Mouse (Mus musculus) liver, embryonic 11.5 days (tissue): ENCODE measurements around the gene Agrn. TPM values are rescaled to one million over a fixed set of nuclear protein-coding genes. Genes with fewer than 3 reads are reported as not detected.

Experiments
- ATAC-seq: fragments of 200-750 bp; cut with Nextera tagmentation; replicated peaks from 2 replicates; pipeline ENCODE4 v1.8.0; 2017; ENCODE audit warnings: moderate number of reproducible peaks, mild to moderate bottlenecking, moderate TSS enrichment, moderate library complexity; ENCODE audit not compliant: low FRiP score
- DNase-seq: peaks from one replicate; pipeline ENCODE4 v3.0.0-alpha.2; 2017; ENCODE audit warnings: low spot score
- H3K27ac ChIP-seq: fragments of 300-500 bp; sonication (generic); 2 replicates; pipeline ENCODE4 v1.5.1; 2014; ENCODE audit warnings: mild to moderate bottlenecking, low read depth, low read length, control low read depth
- H3K27me3 ChIP-seq: fragments of 300-500 bp; sonication (generic); replicated peaks from 2 replicates; pipeline ENCODE4 v1.6.1; 2014; ENCODE audit warnings: low read length, mixed read lengths; ENCODE audit not compliant: control insufficient read depth, insufficient read depth
- H3K36me3 ChIP-seq: fragments of 300-500 bp; sonication (generic); 2 replicates; pipeline ENCODE4 v1.6.1; 2014; ENCODE audit warnings: mild to moderate bottlenecking, low read length, moderate library complexity, mixed read lengths; ENCODE audit not compliant: control insufficient read depth, insufficient read depth
- H3K4me1 ChIP-seq: fragments of 300-500 bp; sonication (generic); replicated peaks from 2 replicates; pipeline ENCODE4 v1.6.1; 2014; ENCODE audit warnings: low read length, mixed read lengths; ENCODE audit not compliant: control insufficient read depth, insufficient read depth
- H3K4me2 ChIP-seq: fragments of 300-500 bp; sonication (generic); 2 replicates; pipeline ENCODE4 v1.6.1; 2014; ENCODE audit warnings: mild to moderate bottlenecking, control low read depth, moderate library complexity
- H3K4me3 ChIP-seq: fragments of 300-500 bp; sonication (generic); 2 replicates; pipeline ENCODE4 v1.5.1; 2014; ENCODE audit warnings: low read depth, low read length, control low read depth
- H3K9ac ChIP-seq: fragments of 300-500 bp; sonication (generic); 2 replicates; pipeline ENCODE4 v1.6.1; 2014; ENCODE audit warnings: low read depth, low read length, control low read depth
- H3K9me3 ChIP-seq: fragments of 300-500 bp; sonication (generic); 2 replicates; pipeline ENCODE4 v1.6.1; 2016; ENCODE audit warnings: low read length, inconsistent platforms, mixed read lengths; ENCODE audit not compliant: control insufficient read depth
- WGBS: fragments of 180-500 bp; shearing (Covaris S2); extraction: QIAGEN DNeasy Blood & Tissue Kit; methylation state at CpG from one replicate; pipeline ENCODE4 v1.1.7; 2014; 5-methylcytosine and 5-hydroxymethylcytosine counted together
- polyA plus RNA-seq: library from polyadenylated mRNA; unstranded; fragments of >200 nt; fragmentation: Nextera tagmentation; extraction: Ambion mirVana; gene quantifications from 2 replicates; pipeline ENCODE4 v1.2.1, GENCODE M21; 2014

The Agrn gene
- polyA plus RNA-seq, 1 experiment from 2014 or later: 35.5 TPM

- ATAC-seq: peak; percentile 8; the same call in 1 of the 2 replicates
- Histone ChIP-seq H3K27me3 (peaks cover 2% of the 10 kb centered on the region; the same call in 1 of the 2 replicates), H3K36me3 (peaks cover 22% of the 10 kb centered on the region), H3K4me2 (peak overlapping the region; percentile 29), H3K4me1 (peaks cover 12% of the 10 kb centered on the region), H3K9ac (peak overlapping the region; percentile 30; the same call in 1 of the 2 replicates), H3K27ac (no peak overlapping the region), H3K9me3 (no peaks in the 10 kb centered on the region), H3K4me3 (peak overlapping the region; percentile 10; the same call in 1 of the 2 replicates)
- DNase-seq: no peak
- 43% methylated on average over 18 of the region's 18 CpGs for WGBS
Observed at GRCm38 (mm10) chr4:156227752-156228392, 30.6 kb upstream of the Agrn start.

GRCm38 (mm10) chr4:156224276-156224675 lies 27.0 kb upstream of the Agrn start:
- Histone ChIP-seq H3K9ac (no peak overlapping the region), H3K9me3 (no peaks in the 10 kb centered on the region), H3K27me3 (peaks cover 2% of the 10 kb centered on the region; the same call in 1 of the 2 replicates), H3K4me3 (no peak overlapping the region), H3K4me1 (peaks cover 9% of the 10 kb centered on the region), H3K36me3 (no peaks in the 10 kb centered on the region; the same call in 1 of the 2 replicates), H3K4me2 (no peak overlapping the region), H3K27ac (no peak overlapping the region)
- ATAC-seq: no peak
- WGBS: 84% methylated on average over 2 of the region's 2 CpGs
- no peak for DNase-seq

GRCm38 (mm10) chr4:156219936-156220335 lies 22.6 kb upstream of the Agrn start:
- no peak overlapping the region for H3K4me2 ChIP-seq
- no peak overlapping the region for H3K27ac ChIP-seq
- no peaks in the 10 kb centered on the region for H3K9me3 ChIP-seq
- DNase-seq (no peak), ATAC-seq (no peak)
- WGBS: 85% methylated on average over 11 of the region's 11 CpGs
- no peak overlapping the region for H3K9ac ChIP-seq
- H3K27me3 ChIP-seq: peaks cover 2% of the 10 kb centered on the region; the same call in 1 of the 2 replicates
- no peaks in the 10 kb centered on the region for H3K36me3 ChIP-seq
- H3K4me1 ChIP-seq: no peaks in the 10 kb centered on the region
- no peak overlapping the region for H3K4me3 ChIP-seq

DNA sequence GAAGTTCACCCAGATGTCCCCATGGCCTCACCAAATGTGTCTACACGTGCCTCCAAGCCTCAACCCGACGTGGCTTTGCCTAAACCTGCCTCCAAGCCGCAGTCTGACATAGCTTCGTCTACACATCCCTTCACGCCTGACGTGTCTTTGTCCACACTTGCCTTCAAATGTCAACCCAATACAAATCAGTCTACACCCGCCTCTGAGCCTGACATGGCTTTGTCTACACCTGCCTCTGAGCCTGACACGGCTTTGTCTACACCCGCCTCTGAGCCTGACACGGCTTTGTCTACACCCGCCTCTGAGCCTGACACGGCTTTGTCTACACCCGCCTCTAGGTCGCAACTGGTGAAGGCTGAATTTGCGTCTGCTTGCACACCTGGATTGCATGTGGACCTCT lies 20.6 kb upstream of the Agrn start:
- Histone ChIP-seq H3K4me1 (no peaks in the 10 kb centered on the region), H3K9me3 (no peaks in the 10 kb centered on the region), H3K27ac (no peak overlapping the region), H3K36me3 (no peaks in the 10 kb centered on the region), H3K4me3 (no peak overlapping the region), H3K4me2 (no peak overlapping the region), H3K9ac (no peak overlapping the region), H3K27me3 (no peaks in the 10 kb centered on the region; the same call in 1 of the 2 replicates)
- WGBS: 81% methylated on average over 16 of the region's 16 CpGs
- ATAC-seq (no peak), DNase-seq (no peak)

GRCm38 (mm10) chr4:156217022-156217669 lies 19.9 kb upstream of the Agrn start:
- Histone ChIP-seq H3K27ac (no peak overlapping the region), H3K4me2 (no peak overlapping the region), H3K4me3 (no peak overlapping the region), H3K9me3 (no peaks in the 10 kb centered on the region), H3K27me3 (no peaks in the 10 kb centered on the region; the same call in 1 of the 2 replicates), H3K9ac (no peak overlapping the region), H3K36me3 (no peaks in the 10 kb centered on the region), H3K4me1 (no peaks in the 10 kb centered on the region)
- DNase-seq (no peak), ATAC-seq (no peak)
- WGBS: 80% methylated on average over 16 of the region's 16 CpGs

- ATAC-seq (no peak), DNase-seq (no peak)
- H3K4me2 ChIP-seq: no peak overlapping the region
- no peak overlapping the region for H3K27ac ChIP-seq
- 77% methylated on average over 2 of the region's 2 CpGs for WGBS
- H3K36me3 ChIP-seq: no peaks in the 10 kb centered on the region
- no peak overlapping the region for H3K9ac ChIP-seq
- no peaks in the 10 kb centered on the region for H3K9me3 ChIP-seq
- H3K4me1 ChIP-seq: no peaks in the 10 kb centered on the region
- H3K27me3 ChIP-seq: no peaks in the 10 kb centered on the region; the same call in 1 of the 2 replicates
- H3K4me3 ChIP-seq: no peak overlapping the region
Observed at GRCm38 (mm10) chr4:156216196-156216595, 18.9 kb upstream of the Agrn start.

DNA sequence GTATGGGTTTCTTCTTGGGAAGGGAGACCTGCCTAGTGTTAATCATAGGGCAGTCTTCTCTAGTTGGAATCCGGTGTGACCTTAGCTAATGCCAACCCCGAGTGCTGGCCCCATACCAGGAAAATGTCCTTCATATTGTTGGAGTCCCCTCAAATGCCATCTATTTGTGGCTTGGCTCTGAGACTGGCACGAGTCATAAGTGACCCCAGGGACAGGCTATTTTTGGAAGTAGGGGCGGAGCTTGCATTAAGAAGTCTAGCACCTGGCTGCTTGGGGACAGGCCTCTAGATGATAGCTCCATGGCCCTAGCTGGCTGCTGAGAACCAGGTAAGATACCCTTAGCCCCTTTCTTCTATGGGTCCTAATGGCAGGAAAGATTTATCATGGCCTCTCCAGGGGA lies 18.4 kb upstream of the Agrn start, which contains the start of gene Perm1:
Perm1 (plus strand) TSS at position 220 of the 400 bp plus-strand sequence.
- no peaks in the 10 kb centered on the region for H3K36me3 ChIP-seq
- no peak within 1 kb of the TSS for H3K9ac ChIP-seq
- H3K4me1 ChIP-seq: no peaks in the 10 kb centered on the region
- no peak within 1 kb of the TSS for H3K27ac ChIP-seq
- 66% methylated on average over 4 of the region's 4 CpGs for WGBS
- H3K4me2 ChIP-seq: no peak within 1 kb of the TSS
- DNase-seq: no peak
- ATAC-seq: no peak
- no peak within 1 kb of the TSS for H3K4me3 ChIP-seq
- no peaks in the 10 kb centered on the region for H3K9me3 ChIP-seq
- H3K27me3 ChIP-seq: no peaks in the 10 kb centered on the region; the same call in 1 of the 2 replicates

DNA sequence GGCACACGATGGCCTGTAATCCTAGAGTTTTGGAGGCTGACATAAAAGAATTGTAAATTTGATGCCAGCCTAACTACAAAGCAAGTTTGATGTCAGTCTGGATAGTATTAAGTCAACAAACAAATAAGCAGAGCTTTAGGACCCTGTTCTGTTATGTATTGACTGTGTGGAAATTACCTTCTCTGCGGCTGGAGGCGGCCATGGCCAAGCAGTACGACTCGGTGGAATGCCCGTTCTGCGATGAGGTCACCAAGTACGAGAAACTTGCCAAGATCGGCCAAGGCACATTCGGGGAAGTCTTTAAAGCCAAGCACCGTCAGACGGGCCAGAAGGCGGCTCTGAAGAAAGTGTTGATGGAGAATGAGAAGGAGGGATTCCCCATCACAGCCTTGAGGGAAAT lies 15.8 kb upstream of the Agrn start:
- ATAC-seq (no peak), DNase-seq (no peak)
- Histone ChIP-seq H3K4me1 (no peaks in the 10 kb centered on the region), H3K36me3 (no peaks in the 10 kb centered on the region), H3K9ac (no peak overlapping the region), H3K27me3 (no peaks in the 10 kb centered on the region; the same call in 1 of the 2 replicates), H3K4me2 (no peak overlapping the region), H3K9me3 (no peaks in the 10 kb centered on the region), H3K4me3 (no peak overlapping the region), H3K27ac (no peak overlapping the region)
- WGBS: 90% methylated on average over 13 of the region's 13 CpGs
